Mouse (Mus musculus) forebrain, embryonic 12.5 days (tissue): Measurements from ENCODE around the gene Spint2. TPM values are rescaled to one million over a fixed set of nuclear protein-coding genes. Genes with fewer than 3 reads are reported as not detected.
"Not testable (repeated sequence)": the region's sequence is repeated elsewhere in the genome, so short reads cannot be mapped to it uniquely, and the experiment has no call there.

Source experiments
- ATAC-seq: fragments of 200-750 bp; cut with Nextera tagmentation; 2 replicates; pipeline ENCODE4 v1.8.0; 2017; ENCODE audit warnings: moderate TSS enrichment; ENCODE audit not compliant: low FRiP score
- H3K27ac ChIP-seq: fragments of 300-500 bp; sonication (generic); 2 replicates; pipeline ENCODE4 v1.5.1; 2016; ENCODE audit warnings: mild to moderate bottlenecking
- H3K27me3 ChIP-seq: fragments of 300-500 bp; sonication (generic); 2 replicates; pipeline ENCODE4 v1.6.1; 2016; ENCODE audit warnings: mild to moderate bottlenecking
- H3K36me3 ChIP-seq: fragments of 300-500 bp; sonication (generic); replicated peaks from 2 replicates; pipeline ENCODE4 v1.6.1; 2016; ENCODE audit warnings: mild to moderate bottlenecking
- H3K4me1 ChIP-seq: fragments of 300-500 bp; sonication (generic); 2 replicates; pipeline ENCODE4 v1.6.1; 2016
- H3K4me2 ChIP-seq: fragments of 300-500 bp; sonication (generic); 2 replicates; pipeline ENCODE4 v1.6.1; 2016; ENCODE audit warnings: mild to moderate bottlenecking, moderate library complexity
- H3K4me3 ChIP-seq: fragments of 300-500 bp; sonication (generic); replicated peaks from 2 replicates; pipeline ENCODE4 v1.5.1; 2016; ENCODE audit warnings: mild to moderate bottlenecking
- H3K9ac ChIP-seq: fragments of 300-500 bp; sonication (generic); 2 replicates; pipeline ENCODE4 v1.6.1; 2016; ENCODE audit warnings: mild to moderate bottlenecking
- H3K9me3 ChIP-seq: fragments of 300-500 bp; sonication (generic); 2 replicates; pipeline ENCODE4 v1.6.1; 2016
- WGBS: fragments of 180-500 bp; shearing (Covaris S2); methylation state at CpG from one replicate; pipeline ENCODE4 v1.1.7; 2016; 5-methylcytosine and 5-hydroxymethylcytosine counted together
- polyA plus RNA-seq: library from polyadenylated mRNA; unstranded; fragments of >200 nt; fragmentation: Nextera tagmentation; extraction: Ambion mirVana; gene quantifications from 2 replicates; pipeline ENCODE4 v1.2.1, GENCODE M21; 2016

The Spint2 gene
- polyA plus RNA-seq, 1 experiment from 2014 or later = 42.2 TPM

DNA sequence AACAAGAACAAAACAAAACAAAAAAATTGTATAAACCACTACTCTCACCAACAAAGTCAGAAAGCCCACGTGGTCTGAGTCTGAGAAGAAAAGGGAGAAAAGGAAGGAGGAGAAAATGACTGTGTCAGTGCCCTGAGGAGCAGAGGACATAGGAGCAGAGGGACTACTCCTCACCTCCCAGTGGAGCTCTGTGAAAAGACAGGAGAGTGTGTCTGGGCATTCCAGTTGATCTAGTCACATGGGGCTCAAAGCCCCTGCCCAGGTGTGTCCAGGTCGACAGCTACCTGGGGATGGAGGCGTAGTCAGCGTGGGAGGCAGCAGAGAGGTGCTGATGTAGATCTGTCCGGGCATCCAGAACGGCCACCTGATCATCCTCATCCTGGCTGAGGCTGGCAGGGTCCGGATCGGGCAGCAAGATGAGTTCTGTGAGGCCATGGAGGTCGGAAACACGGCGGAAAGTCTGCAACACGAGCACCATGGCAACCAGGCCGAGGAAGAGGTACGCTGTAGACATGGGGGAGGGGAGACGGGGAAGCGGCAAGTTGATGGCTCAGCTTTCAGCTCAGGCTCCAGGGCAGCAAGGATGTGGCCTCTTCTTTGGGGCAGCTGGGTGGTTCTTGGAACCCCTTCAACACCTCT is 56.8 kb downstream of the Spint2 start:
- Histone ChIP-seq H3K9me3 (0 out of 2 replicates have a peak, but pooled peaks cover 4% of the 10 kb centered on the region), H3K27ac (no peak overlapping the region), H3K4me1 (peaks cover 10% of the 10 kb centered on the region), H3K36me3 (no peaks in the 10 kb centered on the region), H3K4me2 (peak overlapping the region; percentile 34), H3K4me3 (no peak overlapping the region), H3K27me3 (peaks cover 14% of the 10 kb centered on the region), H3K9ac (peak overlapping the region; percentile 29; the same call in 1 of the 2 replicates)
- 10% methylated on average over 16 of the region's 16 CpGs for WGBS
- no peak for ATAC-seq

DNA sequence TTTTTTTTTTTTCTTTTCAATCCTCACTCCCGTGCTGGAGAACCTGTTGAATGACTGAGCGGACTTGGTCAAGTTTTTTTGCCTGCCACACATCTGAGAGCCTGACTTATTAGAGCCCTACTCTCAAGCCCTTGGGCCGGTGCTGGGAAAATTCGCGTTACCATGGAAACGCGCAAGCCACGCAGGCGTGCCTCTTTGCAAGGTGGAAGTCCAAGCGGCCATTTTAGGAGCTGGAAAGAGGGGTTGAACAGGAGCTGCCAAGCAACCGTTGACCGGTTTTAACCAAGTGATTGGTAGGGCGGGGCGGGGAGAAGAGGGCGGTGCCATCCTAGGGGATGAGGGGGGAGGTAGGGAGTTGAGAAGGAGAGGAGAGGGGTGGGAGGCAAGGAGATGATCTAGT is 66.9 kb downstream of the Spint2 start:
- H3K4me2 ChIP-seq = no peak overlapping the region
- no peak for ATAC-seq
- 45% methylated on average over 15 of the region's 15 CpGs for WGBS

DNA sequence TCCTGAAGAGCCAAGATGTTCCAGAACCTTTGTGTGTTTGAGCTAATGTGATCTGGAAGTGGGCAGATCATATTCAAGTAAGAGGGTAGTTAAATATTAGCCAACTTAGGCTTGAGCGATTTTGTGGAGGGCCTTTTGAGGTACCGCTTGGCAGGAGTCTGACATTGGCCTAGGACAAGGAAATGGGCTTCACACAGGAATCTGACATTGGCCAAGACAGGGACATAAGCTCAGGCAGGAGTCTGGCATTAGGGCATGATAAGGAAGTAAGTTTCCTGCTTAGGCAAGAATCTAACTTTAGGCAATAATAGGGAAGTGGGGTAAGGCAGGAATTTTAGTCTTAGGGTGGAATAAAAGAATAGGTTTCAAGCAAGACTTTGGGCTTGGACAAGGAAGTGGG is 67.5 kb downstream of the Spint2 start:
- H3K4me1 ChIP-seq = 0 out of 2 replicates have a peak, but pooled peaks cover 12% of the 10 kb centered on the region
- no peaks in the 10 kb centered on the region; the same call in 1 of the 2 replicates for H3K9me3 ChIP-seq
- H3K27me3 ChIP-seq = peaks cover 19% of the 10 kb centered on the region
- H3K36me3 ChIP-seq = no peaks in the 10 kb centered on the region
- H3K4me2 ChIP-seq = peak overlapping the region; percentile 50; the same call in 1 of the 2 replicates
- no peak for ATAC-seq
- no peak overlapping the region for H3K9ac ChIP-seq
- H3K4me3 ChIP-seq = no peak overlapping the region
- WGBS = 66% methylated on average over 2 of the region's 2 CpGs
- H3K27ac ChIP-seq = no peak overlapping the region

More for the DNA sequence above, 66.9 kb downstream of the Spint2 start:
- H3K27me3 ChIP-seq = peaks cover 19% of the 10 kb centered on the region
- H3K9ac ChIP-seq = no peak overlapping the region
- no peaks in the 10 kb centered on the region for H3K36me3 ChIP-seq
- H3K4me1 ChIP-seq = 0 out of 2 replicates have a peak, but pooled peaks cover 12% of the 10 kb centered on the region
- H3K4me3 ChIP-seq = no peak overlapping the region
- no peak overlapping the region for H3K27ac ChIP-seq
- peaks cover 6% of the 10 kb centered on the region; the same call in 1 of the 2 replicates for H3K9me3 ChIP-seq

DNA sequence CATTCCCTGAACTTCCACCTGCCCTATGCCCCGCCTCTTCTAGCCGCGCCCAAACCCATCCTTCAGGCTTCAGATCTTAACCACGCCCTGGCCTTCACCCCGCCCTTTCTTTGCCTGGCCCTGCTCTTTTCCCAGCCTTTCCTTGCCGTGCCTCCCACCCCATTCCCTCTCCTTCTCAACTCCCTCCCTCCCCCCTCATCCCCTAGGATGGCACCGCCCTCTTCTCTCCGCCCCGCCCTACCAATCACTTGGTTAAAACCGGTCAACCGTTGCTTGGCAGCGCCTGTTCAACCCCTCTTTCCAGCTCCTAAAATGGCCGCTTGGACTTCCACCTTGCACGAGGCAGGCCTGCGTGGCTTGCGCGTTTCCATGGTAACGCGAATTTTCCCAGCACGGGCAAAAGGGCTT is 68.0 kb downstream of the Spint2 start, which contains the start of gene Catsperg1:
Gene Catsperg1 (minus strand): TSS at position 361 of the 408 bp plus-strand sequence.
- Histone ChIP-seq H3K36me3 (no peaks in the 10 kb centered on the region), H3K4me2 (peak within 1 kb of the TSS; percentile 50), H3K9me3 (no peaks in the 10 kb centered on the region), H3K27me3 (peaks cover 19% of the 10 kb centered on the region), H3K4me1 (0 out of 2 replicates have a peak, but pooled peaks cover 12% of the 10 kb centered on the region), H3K27ac (no peak within 1 kb of the TSS), H3K4me3 (peak within 1 kb of the TSS; percentile 24), H3K9ac (no peak within 1 kb of the TSS)
- peak; percentile 80 for ATAC-seq
- WGBS = 2% methylated on average over 20 of the region's 20 CpGs

DNA sequence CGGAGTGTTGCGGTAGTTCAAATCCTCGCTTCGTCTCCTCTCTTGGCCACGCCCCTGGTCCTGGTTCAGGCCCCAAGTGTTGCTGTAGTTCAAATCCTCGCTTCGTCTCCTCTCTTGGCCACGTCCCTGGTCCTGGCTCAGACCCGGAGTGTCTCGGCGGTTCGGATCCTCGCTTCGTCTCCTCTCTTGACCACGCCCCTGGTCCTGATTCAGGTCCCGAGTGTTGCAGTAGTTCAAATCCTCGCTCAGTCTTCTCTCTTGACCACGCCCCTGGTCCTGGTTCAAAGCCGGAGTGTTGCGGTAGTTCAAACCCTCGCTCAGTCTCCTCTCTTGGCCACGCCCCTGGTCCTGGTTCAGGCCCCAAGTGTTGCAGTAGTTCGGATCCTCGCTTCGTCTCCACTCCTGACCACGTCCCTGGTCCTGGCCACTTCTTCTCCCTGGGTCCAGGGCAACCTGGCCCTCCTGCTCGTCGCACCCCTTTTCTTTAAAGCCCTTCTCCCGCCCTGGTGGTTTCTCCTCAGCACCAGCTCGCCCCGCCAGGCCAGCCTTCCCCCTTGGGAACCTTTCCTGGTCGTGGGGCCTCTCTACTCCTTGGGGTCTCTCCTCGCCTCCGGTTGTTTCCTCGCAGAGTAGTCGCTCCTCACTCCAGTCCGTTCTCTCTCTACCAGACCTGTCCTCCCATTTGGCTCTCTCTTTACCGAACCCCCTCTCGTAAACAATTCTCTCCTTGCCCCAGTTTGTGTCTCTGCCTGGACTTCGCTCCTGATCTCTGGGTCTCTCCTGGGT is 68.7 kb downstream of the Spint2 start:
- H3K4me2 ChIP-seq = peak overlapping the region; percentile 50

DNA sequence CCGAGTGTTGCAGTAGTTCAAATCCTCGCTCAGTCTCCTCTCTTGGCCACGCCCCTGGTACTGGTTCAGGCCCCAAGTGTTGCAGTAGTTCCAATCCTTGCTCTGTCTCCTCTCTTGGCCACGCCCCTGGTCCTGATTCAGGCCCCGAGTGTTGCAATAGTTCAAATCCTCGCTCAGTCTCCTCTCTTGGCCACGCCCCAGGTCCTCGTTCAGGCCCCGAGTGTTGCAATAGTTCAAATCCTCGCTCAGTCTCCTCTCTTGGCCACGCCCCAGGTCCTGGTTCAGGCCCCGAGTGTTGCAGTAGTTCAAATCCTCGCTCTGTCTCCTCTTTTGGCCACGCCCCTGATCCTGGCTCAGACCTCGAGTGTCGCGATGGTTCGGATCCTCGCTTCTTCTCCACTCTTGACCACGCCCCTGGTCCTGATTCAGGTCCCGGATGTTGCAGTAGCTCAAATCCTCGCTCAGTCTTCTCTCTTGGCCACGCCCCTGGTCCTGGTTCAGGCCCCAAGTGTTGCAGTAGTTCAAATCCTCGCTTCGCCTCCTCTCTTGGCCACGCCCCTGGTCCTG is 69.4 kb downstream of the Spint2 start:
- peaks cover 19% of the 10 kb centered on the region for H3K27me3 ChIP-seq
- H3K9me3 ChIP-seq = no peaks in the 10 kb centered on the region
- no peak overlapping the region for H3K27ac ChIP-seq
- H3K4me3 ChIP-seq = peak overlapping the region; percentile 29
- H3K4me2 ChIP-seq = 0 out of 2 replicates have a peak overlapping the region, but pooled peaks have one; percentile 50
- 0 out of 2 replicates have a peak, but pooled peaks cover 12% of the 10 kb centered on the region for H3K4me1 ChIP-seq
- no peak overlapping the region for H3K9ac ChIP-seq
- no peak for ATAC-seq
- H3K36me3 ChIP-seq = no peaks in the 10 kb centered on the region
- whole genome bisulfite sequencing = 11% methylated on average over 26 of the region's 26 CpGs

More for the DNA sequence above, 68.7 kb downstream of the Spint2 start:
- Histone ChIP-seq H3K4me3 (peak overlapping the region; percentile 24), H3K4me1 (0 out of 2 replicates have a peak, but pooled peaks cover 12% of the 10 kb centered on the region), H3K27me3 (peaks cover 19% of the 10 kb centered on the region)
- ATAC-seq = 0 out of 2 replicates have a peak, but pooled peaks have one; percentile 7
- H3K27ac ChIP-seq, H3K36me3 ChIP-seq, H3K9ac ChIP-seq, H3K9me3 ChIP-seq: not testable (repeated sequence)
- 18% methylated on average over 40 of the region's 40 CpGs for WGBS

DNA sequence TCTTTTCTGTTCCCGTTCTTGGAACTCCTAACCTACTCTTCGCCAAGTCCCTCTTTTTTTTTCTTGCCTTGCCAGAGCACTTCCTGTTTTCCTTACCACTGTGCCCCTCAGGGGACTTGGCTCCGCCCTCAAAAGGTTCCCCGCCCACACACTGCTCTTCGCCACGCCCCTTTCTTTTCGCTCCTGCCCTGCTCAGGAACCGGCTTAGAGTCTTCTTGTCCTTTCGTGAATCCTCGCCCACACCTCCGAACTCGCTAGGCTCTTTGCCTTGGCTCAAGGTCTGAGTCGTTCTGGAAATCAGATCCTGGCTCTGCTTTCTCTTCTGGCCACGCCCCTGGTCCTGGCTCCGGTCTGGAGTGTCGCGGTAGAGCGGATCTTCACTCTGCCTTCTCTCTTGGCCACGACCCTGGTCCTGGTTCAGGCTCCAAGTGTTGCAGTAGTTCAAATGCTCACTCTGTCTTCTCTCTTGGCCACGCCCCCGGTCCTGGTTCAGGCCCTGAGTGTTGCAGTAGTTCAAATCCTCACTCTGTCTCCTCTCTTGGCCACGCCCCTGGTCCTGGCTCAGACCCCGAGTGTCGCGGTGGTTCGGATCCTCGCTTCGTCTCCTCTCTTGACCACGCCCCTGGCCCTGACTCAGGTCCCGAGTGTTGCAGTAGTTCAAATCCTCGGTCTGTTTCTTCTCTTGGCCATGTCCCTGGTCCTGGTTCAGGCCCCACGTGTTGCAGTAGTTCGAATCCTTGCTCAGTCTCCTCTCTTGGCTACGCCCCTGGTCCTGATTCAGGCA is 70.1 kb downstream of the Spint2 start:
- WGBS = 5% methylated on average over 34 of the region's 34 CpGs
- peak; percentile 47; the same call in 1 of the 2 replicates for ATAC-seq
- no peak overlapping the region for H3K27ac ChIP-seq

DNA sequence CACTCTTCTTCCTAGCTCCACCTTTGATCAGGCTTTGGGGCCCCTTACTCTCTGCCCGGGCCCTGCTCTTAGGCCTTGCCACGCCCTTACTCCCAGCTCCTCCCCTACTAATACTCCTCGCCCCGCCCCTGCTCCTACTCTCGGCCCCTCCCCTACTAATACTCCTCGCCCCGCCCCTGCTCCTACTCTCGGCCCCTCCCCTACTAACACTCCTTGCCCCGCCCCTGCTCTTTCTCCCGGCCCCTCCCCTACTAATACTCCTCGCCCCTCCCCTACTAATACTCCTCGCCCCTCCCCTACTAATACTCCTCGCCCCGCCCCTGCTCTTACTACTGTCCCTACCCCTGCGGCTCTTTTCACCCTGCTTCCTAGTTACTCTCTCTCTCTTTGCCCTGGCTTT is 70.7 kb downstream of the Spint2 start:
- H3K9me3 ChIP-seq, ATAC-seq, H3K9ac ChIP-seq, H3K27ac ChIP-seq, H3K36me3 ChIP-seq: not testable (repeated sequence)
- H3K4me2 ChIP-seq = peak overlapping the region; percentile 42
- H3K4me1 ChIP-seq = 0 out of 2 replicates have a peak, but pooled peaks cover 12% of the 10 kb centered on the region
- peaks cover 19% of the 10 kb centered on the region for H3K27me3 ChIP-seq
- peak overlapping the region; percentile 29 for H3K4me3 ChIP-seq
- 28% methylated on average over 15 of the region's 15 CpGs for WGBS

More for the DNA sequence above, 70.1 kb downstream of the Spint2 start:
- H3K4me3 ChIP-seq = peak overlapping the region; percentile 29
- no peak overlapping the region for H3K9ac ChIP-seq
- H3K27me3 ChIP-seq = peaks cover 19% of the 10 kb centered on the region
- peak overlapping the region; percentile 42 for H3K4me2 ChIP-seq
- H3K9me3 ChIP-seq = no peaks in the 10 kb centered on the region
- 0 out of 2 replicates have a peak, but pooled peaks cover 12% of the 10 kb centered on the region for H3K4me1 ChIP-seq
- no peaks in the 10 kb centered on the region for H3K36me3 ChIP-seq

Other genes with a start within 250 kb of the Spint2 start
- gene Ryr1, start 156.7 kb downstream of the Spint2 start, polyA plus RNA-seq = 3.6 and 4.8 TPM in 2 replicates
- 0.34 and 0.58 TPM in 2 replicates for gene Rasgrp4, start 147.1 kb downstream of the Spint2 start, polyA plus RNA-seq
- gene Fam98c, start 125.7 kb downstream of the Spint2 start, polyA plus RNA-seq = 16.4 and 17.7 TPM in 2 replicates
- gene Ggn, start 111.7 kb downstream of the Spint2 start, polyA plus RNA-seq = 0.57 and 1.2 TPM in 2 replicates
- 7.9 and 8.3 TPM in 2 replicates for gene Spred3, start 111.5 kb downstream of the Spint2 start, polyA plus RNA-seq
- gene Psmd8, start 101.2 kb downstream of the Spint2 start, polyA plus RNA-seq = 283 and 293 TPM in 2 replicates
- gene Catsperg1, start 67.9 kb downstream of the Spint2 start, polyA plus RNA-seq = 0.78 and 0.87 TPM in 2 replicates
- 0.43 and 0.63 TPM in 2 replicates for gene Kcnk6, start 49.4 kb downstream of the Spint2 start, polyA plus RNA-seq
- gene Yif1b, start 43.6 kb downstream of the Spint2 start, polyA plus RNA-seq = 70.3 and 73.8 TPM in 2 replicates
- gene 2200002D01Rik, start 33.4 kb downstream of the Spint2 start, polyA plus RNA-seq = 0.76 and 1.4 TPM in 2 replicates
- gene Ppp1r14a, start 7.4 kb upstream of the Spint2 start, polyA plus RNA-seq = 14.8 and 16.5 TPM in 2 replicates
- 118 and 147 TPM in 2 replicates for gene Dpf1, start 22.0 kb upstream of the Spint2 start, polyA plus RNA-seq
- 12.3 and 14.6 TPM in 2 replicates for gene Sipa1l3, start 236.7 kb upstream of the Spint2 start, polyA plus RNA-seq